Mouse (Mus musculus) liver, embryonic 16.5 days (tissue): Measurements from ENCODE around the gene H2-M10.4. TPM values are rescaled to one million over a fixed set of nuclear protein-coding genes. Genes with fewer than 3 reads are reported as not detected.

Experiments used
- ATAC-seq: fragments of 200-750 bp; cut with Nextera tagmentation; 2 replicates; pipeline ENCODE4 v1.8.0; 2017; ENCODE audit warnings: low read depth, mild to moderate bottlenecking, moderate number of reproducible peaks, moderate library complexity
- H3K27ac ChIP-seq: fragments of 300-500 bp; sonication (generic); 2 replicates; pipeline ENCODE4 v1.5.1; 2014; ENCODE audit warnings: mild to moderate bottlenecking, low read length
- H3K27me3 ChIP-seq: fragments of 300-500 bp; sonication (generic); 2 replicates; pipeline ENCODE4 v1.6.1; 2014; ENCODE audit warnings: low read depth, low read length, mixed read lengths; ENCODE audit not compliant: control insufficient read depth, insufficient read depth
- H3K36me3 ChIP-seq: fragments of 300-500 bp; sonication (generic); 2 replicates; pipeline ENCODE4 v1.6.1; 2014; ENCODE audit warnings: mild to moderate bottlenecking; ENCODE audit not compliant: control insufficient read depth, insufficient read depth
- H3K4me1 ChIP-seq: fragments of 300-500 bp; sonication (generic); 2 replicates; pipeline ENCODE4 v1.6.1; 2014; ENCODE audit warnings: low read depth, low read length, mixed read lengths; ENCODE audit not compliant: control insufficient read depth
- H3K4me2 ChIP-seq: fragments of 300-500 bp; sonication (generic); 2 replicates; pipeline ENCODE4 v1.6.1; 2014; ENCODE audit warnings: low read depth, low read length, mixed read lengths
- H3K4me3 ChIP-seq: fragments of 300-500 bp; sonication (generic); 2 replicates; pipeline ENCODE4 v1.5.1; 2014; ENCODE audit warnings: low read depth, mild to moderate bottlenecking, low read length
- H3K9ac ChIP-seq: fragments of 300-500 bp; sonication (generic); 2 replicates; pipeline ENCODE4 v1.6.1; 2014; ENCODE audit warnings: low read depth, low read length
- H3K9me3 ChIP-seq: fragments of 300-500 bp; sonication (generic); replicated peaks from 2 replicates; pipeline ENCODE4 v1.6.1; 2016; ENCODE audit warnings: low read length; ENCODE audit not compliant: control insufficient read depth
- WGBS: fragments of 180-500 bp; shearing (Covaris S2); extraction: QIAGEN DNeasy Blood & Tissue Kit; methylation state at CpG from one replicate; pipeline ENCODE4 v1.1.7; 2014; ENCODE audit not compliant: insufficient replicate concordance; 5-methylcytosine and 5-hydroxymethylcytosine counted together
- polyA plus RNA-seq: library from polyadenylated mRNA; unstranded; fragments of >200 nt; fragmentation: Nextera tagmentation; extraction: Ambion mirVana; gene quantifications from 2 replicates; pipeline ENCODE4 v1.2.1, GENCODE M21; 2015

The H2-M10.4 gene
- polyA plus RNA-seq, 1 experiment from 2014 or later: not detected

GRCm38 (mm10) chr17:36417416-36417815 lies 44.7 kb downstream of the H2-M10.4 start:
- Histone ChIP-seq H3K27me3 (no peaks in the 10 kb centered on the region), H3K4me3 (no peak overlapping the region), H3K9ac (no peak overlapping the region), H3K27ac (no peak overlapping the region), H3K4me1 (no peaks in the 10 kb centered on the region), H3K4me2 (no peak overlapping the region), H3K36me3 (no peaks in the 10 kb centered on the region), H3K9me3 (no peaks in the 10 kb centered on the region)
- no peak for ATAC-seq
- 40% methylated on average over 2 of the region's 2 CpGs for WGBS

- no peak for ATAC-seq
- Histone ChIP-seq H3K4me2 (no peak overlapping the region), H3K9me3 (no peaks in the 10 kb centered on the region), H3K9ac (no peak overlapping the region), H3K36me3 (no peaks in the 10 kb centered on the region), H3K27ac (no peak overlapping the region), H3K4me3 (no peak overlapping the region), H3K27me3 (no peaks in the 10 kb centered on the region), H3K4me1 (no peaks in the 10 kb centered on the region)
- WGBS: 6% methylated on average over 1 of the region's 1 CpGs
Measured at GRCm38 (mm10) chr17:36415407-36415806, 46.7 kb downstream of the H2-M10.4 start.

- WGBS: 42% methylated on average over 1 of the region's 1 CpGs
- Histone ChIP-seq H3K4me1 (no peaks in the 10 kb centered on the region), H3K36me3 (no peaks in the 10 kb centered on the region), H3K27me3 (no peaks in the 10 kb centered on the region), H3K9me3 (no peaks in the 10 kb centered on the region), H3K9ac (no peak overlapping the region), H3K27ac (no peak overlapping the region), H3K4me2 (no peak overlapping the region), H3K4me3 (no peak overlapping the region)
- no peak for ATAC-seq
Measured at GRCm38 (mm10) chr17:36414361-36414760, 47.8 kb downstream of the H2-M10.4 start.

Other genes with a start within 250 kb of the H2-M10.4 start
- gene Rpp21, start 204.3 kb downstream of the H2-M10.4 start, polyA plus RNA-seq: 54.1 and 59.3 TPM in 2 replicates
- 4.6 and 5.0 TPM in 2 replicates for gene Trim39, start 190.1 kb downstream of the H2-M10.4 start, polyA plus RNA-seq
- not detected in 2 replicates for gene H2-M10.2, start 175.8 kb downstream of the H2-M10.4 start, polyA plus RNA-seq
- not detected in 2 replicates for gene H2-M10.1, start 136.2 kb downstream of the H2-M10.4 start, polyA plus RNA-seq
- gene H2-M10.3, start 93.9 kb downstream of the H2-M10.4 start, polyA plus RNA-seq: not detected in 2 replicates
- gene H2-M11, start 84.7 kb upstream of the H2-M10.4 start, polyA plus RNA-seq: not detected in 2 replicates
- not detected in 2 replicates for gene H2-M9, start 180.3 kb upstream of the H2-M10.4 start, polyA plus RNA-seq
- not detected in 2 replicates for gene H2-M1, start 209.9 kb upstream of the H2-M10.4 start, polyA plus RNA-seq